Mouse (Mus musculus): ENCODE measurements around the gene Epha1.
A peak's percentile ranks its signal among the peaks of the same experiment; 100 is the strongest.

The Epha1 gene

GRCm38 (mm10) chr6:42324482-42325267, 48.4 kb downstream of the Epha1 start, which contains the start of gene Fam131b:
TSS of gene Fam131b (minus strand) at chr6:42324643.
- DNase-seq (ENCODE audit: low read depth) = no peak

GRCm38 (mm10) chr6:42324067-42324481, 49.0 kb downstream of the Epha1 start:
- DNase-seq (ENCODE audit: low read depth) = no peak

DNA sequence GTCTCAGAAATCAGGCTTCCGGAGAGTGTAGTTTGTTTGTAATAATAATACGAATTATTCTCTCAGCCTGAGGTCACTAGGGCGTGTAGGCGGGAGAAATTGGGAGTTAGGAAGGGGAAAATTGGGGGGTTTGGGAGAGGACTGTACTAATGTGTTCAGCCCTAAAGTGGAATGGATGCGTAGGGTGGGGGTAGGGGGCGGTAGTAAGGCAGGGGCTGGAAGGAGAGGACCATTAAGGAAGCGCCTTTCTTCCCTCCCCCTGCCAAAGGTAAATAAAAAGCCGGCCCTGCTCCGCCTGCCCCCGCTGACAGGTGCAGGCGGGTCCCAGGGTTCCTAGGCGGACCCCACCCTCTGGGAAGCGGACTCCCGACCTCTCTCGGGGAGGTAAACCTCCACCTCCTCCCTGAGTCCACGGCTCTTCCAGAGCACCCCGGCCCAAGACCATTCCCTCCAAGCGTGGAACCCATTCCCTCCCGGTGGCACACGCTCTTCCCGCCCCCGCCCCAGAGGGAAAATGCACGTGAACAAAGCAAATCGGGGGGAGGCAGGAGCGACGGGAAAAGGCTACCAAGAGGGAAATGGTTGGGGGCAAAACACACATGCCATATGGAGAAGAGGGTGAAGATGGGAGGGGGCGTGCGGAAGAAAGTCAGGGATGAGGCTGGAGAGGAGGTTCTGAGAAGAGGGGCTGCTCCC, 49.5 kb downstream of the Epha1 start:
- DNase-seq (ENCODE audit: low read depth) = no peak

GRCm38 (mm10) chr6:42318293-42318692, 54.8 kb downstream of the Epha1 start:
- DNase-seq (ENCODE audit: low read depth) = no peak

DNA sequence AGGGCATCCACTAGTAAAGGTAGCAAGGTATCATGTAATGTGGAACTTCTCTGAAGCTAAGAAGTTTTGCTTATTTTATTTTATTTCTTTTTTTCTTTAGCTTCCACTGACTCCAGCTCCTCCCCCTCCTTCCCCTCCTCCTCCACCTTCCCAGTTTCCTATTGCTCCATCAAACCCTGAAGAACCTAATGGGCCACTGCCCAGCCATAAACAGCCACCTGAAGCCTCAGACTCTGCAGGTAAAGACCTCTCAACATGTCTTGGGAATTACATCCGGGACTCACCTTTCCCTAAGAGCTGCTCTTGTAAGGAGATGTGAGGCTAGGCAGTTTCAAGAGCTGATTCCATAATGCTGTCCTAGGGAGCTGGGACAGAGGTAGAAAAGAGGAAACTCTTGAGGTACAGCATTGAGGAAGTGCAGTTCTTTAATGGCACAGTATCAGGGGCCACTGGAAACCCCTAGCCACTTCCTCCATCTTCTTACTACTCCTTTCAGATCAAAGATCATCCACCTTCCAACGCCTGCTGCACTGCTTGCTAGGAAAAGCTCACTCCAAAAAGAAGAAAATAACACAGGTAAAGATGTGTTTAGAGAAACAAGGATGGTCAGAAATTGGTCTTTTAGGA, 62.5 kb downstream of the Epha1 start:
- DNase-seq (ENCODE audit: low read depth) = no peak

GRCm38 (mm10) chr6:42309816-42310378, 63.2 kb downstream of the Epha1 start:
- peak; percentile 12 for DNase-seq (ENCODE audit: low read depth)

All from 416B (cell line).